Mouse (Mus musculus) stomach, embryonic 14.5 days (tissue): ENCODE results near the gene Coa5. TPM values are rescaled to one million over a fixed set of nuclear protein-coding genes. Genes with fewer than 3 reads are reported as not detected.
A peak's percentile ranks its signal among the peaks of the same experiment; 100 is the strongest.

Experiments
- ATAC-seq: fragments of 200-750 bp; cut with Nextera tagmentation; 2 replicates; pipeline ENCODE4 v1.8.0; 2017; ENCODE audit warnings: low read depth, moderate TSS enrichment; ENCODE audit not compliant: insufficient number of reproducible peaks, insufficient read depth, low FRiP score
- H3K27ac ChIP-seq: fragments of 300-500 bp; sonication (generic); 2 replicates; pipeline ENCODE4 v1.5.1; 2014; ENCODE audit warnings: mild to moderate bottlenecking, low read length, moderate library complexity, mixed read lengths
- H3K27me3 ChIP-seq: fragments of 300-500 bp; sonication (generic); 2 replicates; pipeline ENCODE4 v1.6.1; 2014; ENCODE audit warnings: low read length, control low read depth, mixed read lengths; ENCODE audit not compliant: control insufficient read depth, insufficient read depth
- H3K36me3 ChIP-seq: fragments of 300-500 bp; sonication (generic); 2 replicates; pipeline ENCODE4 v1.6.1; 2014; ENCODE audit warnings: mild to moderate bottlenecking, control low read depth, low read length, moderate library complexity, mixed read lengths; ENCODE audit not compliant: control insufficient read depth, insufficient read depth
- H3K4me1 ChIP-seq: fragments of 300-500 bp; sonication (generic); 2 replicates; pipeline ENCODE4 v1.6.1; 2014; ENCODE audit warnings: low read length, control low read depth, mixed read lengths; ENCODE audit not compliant: control insufficient read depth, insufficient read depth
- H3K4me2 ChIP-seq: fragments of 300-500 bp; sonication (generic); replicated peaks from 2 replicates; pipeline ENCODE4 v1.6.1; 2014; ENCODE audit warnings: low read depth, low read length, control low read depth
- H3K4me3 ChIP-seq: fragments of 300-500 bp; sonication (generic); 2 replicates; pipeline ENCODE4 v1.5.1; 2014; ENCODE audit warnings: low read depth, low read length, control low read depth
- H3K9ac ChIP-seq: fragments of 300-500 bp; sonication (generic); replicated peaks from 2 replicates; pipeline ENCODE4 v1.6.1; 2014; ENCODE audit warnings: low read depth, mild to moderate bottlenecking, control low read depth, low read length, moderate library complexity, mixed read lengths
- H3K9me3 ChIP-seq: fragments of 300-500 bp; sonication (generic); 2 replicates; pipeline ENCODE4 v1.6.1; 2016; ENCODE audit warnings: low read depth, low read length, control low read depth; ENCODE audit not compliant: control insufficient read depth
- WGBS: fragments of 180-500 bp; shearing (Covaris S2); extraction: QIAGEN DNeasy Blood & Tissue Kit; methylation state at CpG from one replicate; pipeline ENCODE4 v1.1.7; 2014; 5-methylcytosine and 5-hydroxymethylcytosine counted together
- polyA plus RNA-seq: library from polyadenylated mRNA; unstranded; fragments of >200 nt; fragmentation: Nextera tagmentation; extraction: Ambion mirVana; gene quantifications from 2 replicates; pipeline ENCODE4 v1.2.1, GENCODE M21; 2014

Gene Coa5
- polyA plus RNA-seq, 1 experiment from 2014 or later = 45.7 TPM

DNA sequence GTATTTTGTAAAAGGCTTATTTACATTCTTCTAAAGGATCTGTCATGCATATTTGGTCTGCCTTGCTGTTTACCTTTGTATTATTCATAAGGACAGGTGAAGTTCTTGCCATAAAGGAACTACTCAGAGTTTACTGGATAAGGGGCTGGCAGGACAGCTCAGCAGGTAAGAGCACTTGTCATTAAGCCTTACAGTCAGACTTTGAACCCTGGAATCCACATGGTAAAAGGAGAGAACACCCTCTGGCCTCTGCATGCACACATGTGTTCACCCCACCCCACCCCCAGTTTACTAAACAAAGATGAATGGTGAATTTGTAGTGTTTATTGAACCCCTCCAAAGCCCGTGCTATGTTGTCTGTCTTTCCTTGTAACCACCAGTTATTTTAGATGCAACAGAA is 14.5 kb downstream of the Coa5 start:
- ATAC-seq = no peak
- Histone ChIP-seq H3K27me3 (no peaks in the 10 kb centered on the region), H3K27ac (no peak overlapping the region), H3K9ac (no peak overlapping the region), H3K36me3 (peaks cover 6% of the 10 kb centered on the region; the same call in 1 of the 2 replicates), H3K4me2 (no peak overlapping the region), H3K4me3 (no peak overlapping the region), H3K4me1 (no peaks in the 10 kb centered on the region), H3K9me3 (no peaks in the 10 kb centered on the region)
- 76% methylated on average over 1 of the region's 1 CpGs for WGBS

DNA sequence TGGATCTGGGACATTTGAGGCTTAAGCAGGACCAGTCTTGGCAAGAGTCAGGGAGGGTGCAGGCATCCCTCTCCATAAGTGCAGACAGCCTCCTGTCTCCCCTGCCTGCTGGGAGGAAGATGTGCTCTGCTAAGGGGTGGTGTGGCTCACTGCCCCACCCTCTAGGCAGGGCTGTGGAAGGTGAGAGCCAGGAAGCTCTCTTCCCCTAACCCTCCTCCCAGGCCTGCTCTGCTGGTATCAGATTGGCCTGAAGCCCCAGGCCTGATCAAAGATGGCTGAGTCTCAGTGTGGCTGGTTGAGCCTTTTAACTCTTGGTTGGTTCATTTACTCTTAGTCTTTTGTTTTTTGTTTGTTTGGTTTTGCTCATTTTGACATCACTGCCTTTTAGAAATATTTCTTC is 20.3 kb downstream of the Coa5 start:
- Histone ChIP-seq H3K9ac (no peak overlapping the region), H3K4me3 (no peak overlapping the region), H3K27me3 (no peaks in the 10 kb centered on the region), H3K4me1 (no peaks in the 10 kb centered on the region), H3K36me3 (no peaks in the 10 kb centered on the region), H3K9me3 (no peaks in the 10 kb centered on the region), H3K4me2 (no peak overlapping the region), H3K27ac (no peak overlapping the region)
- no peak for ATAC-seq

- H3K27me3 ChIP-seq = no peaks in the 10 kb centered on the region
- H3K36me3 ChIP-seq = no peaks in the 10 kb centered on the region
- H3K4me1 ChIP-seq = no peaks in the 10 kb centered on the region
- no peak overlapping the region for H3K4me2 ChIP-seq
- H3K27ac ChIP-seq = no peak overlapping the region
- no peak overlapping the region for H3K4me3 ChIP-seq
- no peaks in the 10 kb centered on the region for H3K9me3 ChIP-seq
- ATAC-seq = no peak
- no peak overlapping the region for H3K9ac ChIP-seq
- 73% methylated on average over 3 of the region's 3 CpGs for WGBS
These were observed 21.2 kb downstream of the Coa5 start for GRCm38 (mm10) chr1:37408678-37409077.

DNA sequence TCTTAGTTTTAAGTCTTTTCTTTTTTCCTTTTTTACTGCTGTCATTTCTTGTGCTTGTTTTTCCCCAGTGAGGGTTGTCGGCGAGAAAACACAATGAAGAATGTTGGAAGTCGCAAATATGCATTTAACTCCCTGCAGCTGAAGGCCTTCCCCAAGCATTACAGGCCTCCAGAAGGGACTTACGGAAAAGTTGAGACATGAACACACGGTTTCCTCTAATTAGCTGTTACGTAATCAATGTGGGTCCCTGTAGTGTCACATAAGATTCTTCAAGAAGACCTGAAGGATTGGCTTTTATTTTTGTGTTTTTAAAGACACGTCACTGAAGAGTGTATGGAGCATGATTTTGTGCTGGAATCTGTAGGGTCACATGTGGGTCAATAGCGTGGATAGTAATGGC is 21.8 kb downstream of the Coa5 start:
- H3K4me1 ChIP-seq = no peaks in the 10 kb centered on the region
- H3K36me3 ChIP-seq = no peaks in the 10 kb centered on the region
- H3K4me3 ChIP-seq = no peak overlapping the region
- H3K9ac ChIP-seq = no peak overlapping the region
- no peaks in the 10 kb centered on the region for H3K27me3 ChIP-seq
- H3K4me2 ChIP-seq = no peak overlapping the region
- no peak for ATAC-seq
- no peaks in the 10 kb centered on the region for H3K9me3 ChIP-seq
- 81% methylated on average over 8 of the region's 8 CpGs for WGBS
- no peak overlapping the region for H3K27ac ChIP-seq

GRCm38 (mm10) chr1:37407228-37407627 is 22.7 kb downstream of the Coa5 start:
- H3K27me3 ChIP-seq = no peaks in the 10 kb centered on the region
- no peaks in the 10 kb centered on the region for H3K4me1 ChIP-seq
- H3K9me3 ChIP-seq = no peaks in the 10 kb centered on the region
- H3K9ac ChIP-seq = no peak overlapping the region
- no peaks in the 10 kb centered on the region for H3K36me3 ChIP-seq
- no peak overlapping the region for H3K4me2 ChIP-seq
- WGBS = 83% methylated on average over 8 of the region's 8 CpGs
- no peak for ATAC-seq
- no peak overlapping the region for H3K27ac ChIP-seq
- no peak overlapping the region for H3K4me3 ChIP-seq

- H3K9me3 ChIP-seq = no peaks in the 10 kb centered on the region
- H3K36me3 ChIP-seq = no peaks in the 10 kb centered on the region
- no peak overlapping the region for H3K9ac ChIP-seq
- no peaks in the 10 kb centered on the region for H3K27me3 ChIP-seq
- no peak overlapping the region for H3K4me3 ChIP-seq
- H3K4me1 ChIP-seq = no peaks in the 10 kb centered on the region
- 91% methylated on average over 2 of the region's 2 CpGs for WGBS
- no peak overlapping the region for H3K27ac ChIP-seq
- no peak for ATAC-seq
- H3K4me2 ChIP-seq = no peak overlapping the region
These were observed 24.8 kb downstream of the Coa5 start for GRCm38 (mm10) chr1:37405137-37405536.

- peaks cover 15% of the 10 kb centered on the region; the same call in 1 of the 2 replicates for H3K4me1 ChIP-seq
- no peak overlapping the region for H3K4me2 ChIP-seq
- 0 out of 2 replicates have a peak, but pooled peaks cover 2% of the 10 kb centered on the region for H3K36me3 ChIP-seq
- no peak overlapping the region for H3K27ac ChIP-seq
- no peaks in the 10 kb centered on the region for H3K9me3 ChIP-seq
- no peaks in the 10 kb centered on the region for H3K27me3 ChIP-seq
- no peak for ATAC-seq
- no peak overlapping the region for H3K4me3 ChIP-seq
- H3K9ac ChIP-seq = no peak overlapping the region
- 59% methylated on average over 4 of the region's 4 CpGs for WGBS
These were observed 28.2 kb downstream of the Coa5 start for GRCm38 (mm10) chr1:37401687-37402086.

DNA sequence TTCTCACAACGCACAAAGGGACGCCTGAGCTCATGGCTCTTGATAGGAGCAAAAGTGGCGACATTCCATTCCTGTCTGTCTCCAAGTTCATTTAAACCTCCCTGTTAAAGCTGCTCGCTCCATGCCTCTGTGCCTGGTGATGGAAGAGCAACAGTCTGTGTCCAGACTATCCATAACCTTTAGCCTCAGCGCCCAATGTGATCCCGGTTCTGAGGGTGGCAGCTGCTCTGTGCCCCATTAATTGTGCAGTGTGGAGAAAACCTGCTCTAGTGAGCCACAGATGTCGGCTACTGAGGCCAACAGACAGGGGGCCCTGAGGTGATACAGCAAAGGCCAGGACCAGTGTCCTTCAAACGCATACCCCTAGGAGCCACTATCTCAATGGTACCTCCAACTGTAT is 30.2 kb downstream of the Coa5 start:
- H3K27ac ChIP-seq = peak overlapping the region; percentile 44; the same call in 1 of the 2 replicates
- no peaks in the 10 kb centered on the region for H3K9me3 ChIP-seq
- no peak overlapping the region for H3K4me3 ChIP-seq
- 47% methylated on average over 8 of the region's 8 CpGs for WGBS
- H3K9ac ChIP-seq = no peak overlapping the region
- no peak overlapping the region for H3K4me2 ChIP-seq
- peaks cover 5% of the 10 kb centered on the region; the same call in 1 of the 2 replicates for H3K36me3 ChIP-seq
- peaks cover 15% of the 10 kb centered on the region; the same call in 1 of the 2 replicates for H3K4me1 ChIP-seq
- no peak for ATAC-seq
- H3K27me3 ChIP-seq = no peaks in the 10 kb centered on the region

GRCm38 (mm10) chr1:37398961-37399360 is 30.9 kb downstream of the Coa5 start:
- 14% methylated on average over 3 of the region's 3 CpGs for WGBS
- Histone ChIP-seq H3K9ac (no peak overlapping the region), H3K4me1 (peaks cover 15% of the 10 kb centered on the region; the same call in 1 of the 2 replicates), H3K4me3 (no peak overlapping the region), H3K27ac (peak overlapping the region; percentile 61; the same call in 1 of the 2 replicates), H3K9me3 (no peaks in the 10 kb centered on the region), H3K4me2 (no peak overlapping the region), H3K27me3 (no peaks in the 10 kb centered on the region), H3K36me3 (peaks cover 8% of the 10 kb centered on the region)
- ATAC-seq = peak; percentile 90
